Mouse (Mus musculus) hindbrain, embryonic 14.5 days (tissue): ENCODE measurements around the gene Fgf14. TPM values are rescaled to one million over a fixed set of nuclear protein-coding genes. Genes with fewer than 3 reads are reported as not detected.

Experiments used
- ATAC-seq: fragments of 200-750 bp; cut with Nextera tagmentation; 2 replicates; pipeline ENCODE4 v1.8.0; 2017; ENCODE audit warnings: moderate number of reproducible peaks, mild to moderate bottlenecking, moderate TSS enrichment, moderate library complexity; ENCODE audit not compliant: low FRiP score
- DNase-seq: peaks from one replicate; pipeline ENCODE4 v3.0.0-alpha.2; 2015; ENCODE audit warnings: low spot score
- H3K27ac ChIP-seq: fragments of 300-500 bp; sonication (generic); 2 replicates; pipeline ENCODE4 v1.5.1; 2014; ENCODE audit warnings: mild to moderate bottlenecking, moderate library complexity
- H3K27me3 ChIP-seq: fragments of 300-500 bp; sonication (generic); 2 replicates; pipeline ENCODE4 v1.6.1; 2014; ENCODE audit warnings: mild to moderate bottlenecking, low read length, mixed read lengths; ENCODE audit not compliant: control insufficient read depth, insufficient read depth
- H3K36me3 ChIP-seq: fragments of 300-500 bp; sonication (generic); replicated peaks from 2 replicates; pipeline ENCODE4 v1.6.1; 2014; ENCODE audit not compliant: control insufficient read depth, insufficient read depth
- H3K4me1 ChIP-seq: fragments of 300-500 bp; sonication (generic); replicated peaks from 2 replicates; pipeline ENCODE4 v1.6.1; 2014; ENCODE audit warnings: antibody characterized with exemption, low read length, mixed read lengths; ENCODE audit not compliant: control insufficient read depth, insufficient read depth
- H3K4me2 ChIP-seq: fragments of 300-500 bp; sonication (generic); replicated peaks from 2 replicates; pipeline ENCODE4 v1.6.1; 2014; ENCODE audit warnings: mild to moderate bottlenecking, moderate library complexity
- H3K4me3 ChIP-seq: fragments of 300-500 bp; sonication (generic); replicated peaks from 2 replicates; pipeline ENCODE4 v1.5.1; 2014; ENCODE audit warnings: mild to moderate bottlenecking, low read length
- H3K9ac ChIP-seq: fragments of 300-500 bp; sonication (generic); 2 replicates; pipeline ENCODE4 v1.6.1; 2014
- H3K9me3 ChIP-seq: fragments of 300-500 bp; sonication (generic); 2 replicates; pipeline ENCODE4 v1.6.1; 2016; ENCODE audit warnings: low read length; ENCODE audit not compliant: control insufficient read depth
- WGBS: fragments of 180-500 bp; shearing (Covaris S2); extraction: QIAGEN DNeasy Blood & Tissue Kit; methylation state at CpG from one replicate; pipeline ENCODE4 v1.1.7; 2014; 5-methylcytosine and 5-hydroxymethylcytosine counted together
- polyA plus RNA-seq: library from polyadenylated mRNA; unstranded; fragments of >200 nt; fragmentation: Nextera tagmentation; extraction: Ambion mirVana; gene quantifications from 2 replicates; pipeline ENCODE4 v1.2.1, GENCODE M21; 2014

The Fgf14 gene
- polyA plus RNA-seq, 1 experiment from 2014 or later = 38.4 TPM

DNA sequence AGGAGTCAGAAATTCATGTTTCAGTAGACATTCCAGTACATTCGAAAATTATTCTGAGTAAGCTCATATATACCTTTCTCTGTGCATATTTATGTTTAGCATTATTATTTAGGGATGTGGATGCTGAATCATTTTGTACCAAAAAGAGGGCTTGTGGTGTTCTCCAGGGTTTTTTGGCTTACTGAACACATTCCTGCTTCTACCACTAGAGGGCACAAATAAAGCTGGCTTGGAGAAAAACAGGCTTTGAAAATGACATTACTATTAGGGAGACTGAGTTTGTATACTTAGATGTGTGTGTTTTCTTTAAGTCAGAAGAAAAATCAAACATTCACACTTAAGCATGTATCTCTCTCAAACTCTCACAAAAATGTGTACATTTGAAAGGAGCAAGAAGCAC, 266.0 kb downstream of the Fgf14 start:
- no peaks in the 10 kb centered on the region for H3K27me3 ChIP-seq

DNA sequence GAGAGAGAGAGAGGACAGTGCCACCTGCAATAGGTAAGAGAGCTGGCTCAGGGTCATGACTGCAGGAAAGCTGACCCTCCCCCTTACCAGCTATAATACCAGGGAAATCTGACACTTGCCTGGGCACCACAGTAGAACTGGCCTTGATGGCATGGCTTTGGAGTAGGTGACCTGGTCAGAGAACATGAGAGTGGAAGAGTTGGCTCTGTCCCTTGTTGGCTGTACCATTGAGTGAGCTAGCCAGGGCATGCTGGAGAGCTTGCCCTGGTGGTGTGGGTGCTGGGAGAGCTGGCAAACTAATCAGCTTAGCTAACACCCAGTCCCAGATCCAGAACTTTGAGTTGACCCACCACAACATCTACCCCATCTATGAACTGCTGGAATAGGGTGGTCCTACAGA, 348.5 kb downstream of the Fgf14 start:
- Histone ChIP-seq H3K4me3 (no peak overlapping the region), H3K27me3 (no peaks in the 10 kb centered on the region), H3K27ac (no peak overlapping the region), H3K9ac (no peak overlapping the region), H3K36me3 (no peaks in the 10 kb centered on the region), H3K4me1 (no peaks in the 10 kb centered on the region), H3K9me3 (no peaks in the 10 kb centered on the region), H3K4me2 (no peak overlapping the region)
- no peak for ATAC-seq
- DNase-seq = no peak

More for the DNA sequence above, 266.0 kb downstream of the Fgf14 start:
- peak; percentile 75 for DNase-seq
- H3K9me3 ChIP-seq = no peaks in the 10 kb centered on the region
- no peak overlapping the region for H3K4me3 ChIP-seq
- no peak overlapping the region for H3K9ac ChIP-seq
- no peaks in the 10 kb centered on the region for H3K4me1 ChIP-seq
- ATAC-seq = no peak
- H3K4me2 ChIP-seq = no peak overlapping the region
- no peak overlapping the region for H3K27ac ChIP-seq
- H3K36me3 ChIP-seq = no peaks in the 10 kb centered on the region
- WGBS = 0% methylated on average over 1 of the region's 1 CpGs

DNA sequence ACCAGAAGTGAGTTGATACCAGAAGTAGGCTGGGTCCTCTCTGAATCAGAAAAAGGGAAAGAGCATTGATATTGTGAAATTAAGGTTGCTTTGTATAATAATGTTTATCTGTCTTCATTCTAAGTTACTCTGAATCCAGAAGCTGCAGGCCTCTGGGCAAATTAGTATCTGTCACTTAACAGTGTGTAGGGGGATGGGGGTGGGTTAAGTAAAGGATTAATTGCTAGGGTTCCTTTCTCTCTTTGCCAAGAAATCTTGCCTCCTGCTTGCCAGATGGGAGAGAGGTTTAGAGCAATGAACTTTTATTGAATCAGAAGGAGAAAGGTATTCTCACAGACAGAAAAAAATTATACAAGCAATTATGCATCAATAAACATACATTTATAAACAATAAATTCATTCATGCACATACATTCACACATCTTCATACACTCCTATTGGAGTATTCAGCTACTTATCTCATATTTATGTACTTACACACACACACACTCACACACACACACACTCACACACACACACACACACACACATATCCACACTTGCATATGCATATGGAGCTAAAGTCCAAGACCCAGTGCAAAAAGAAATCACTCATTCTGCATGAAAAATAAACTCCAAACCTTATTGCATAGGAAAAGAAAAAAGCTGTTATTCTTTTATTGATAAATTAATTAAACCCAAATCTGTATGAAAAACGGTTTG, 357.8 kb downstream of the Fgf14 start:
- ATAC-seq = peak; percentile 64; the same call in 1 of the 2 replicates
- DNase-seq = no peak

DNA sequence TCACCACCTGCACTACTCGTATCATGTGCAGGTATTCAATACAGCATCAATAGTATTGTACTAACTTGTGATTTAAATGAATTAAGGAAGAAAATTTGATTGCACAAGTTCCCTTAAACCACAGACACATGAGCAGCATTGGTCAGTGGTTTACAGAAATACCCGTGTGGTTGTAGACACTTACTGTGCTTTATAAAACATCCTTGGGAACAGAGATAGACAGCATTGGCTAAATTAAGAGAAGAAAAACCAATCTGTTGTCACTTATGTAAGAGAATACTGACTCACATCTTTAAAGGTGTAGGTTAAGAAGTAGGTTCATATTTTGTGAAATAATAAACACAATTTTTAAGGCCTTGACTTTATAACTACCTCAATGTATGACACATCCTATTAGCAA, 361.4 kb downstream of the Fgf14 start:
- no peaks in the 10 kb centered on the region for H3K27me3 ChIP-seq
- H3K36me3 ChIP-seq = no peaks in the 10 kb centered on the region
- DNase-seq (no peak), ATAC-seq (no peak)
- no peak overlapping the region for H3K9ac ChIP-seq
- H3K9me3 ChIP-seq = no peaks in the 10 kb centered on the region
- H3K27ac ChIP-seq = no peak overlapping the region
- H3K4me1 ChIP-seq = no peaks in the 10 kb centered on the region
- no peak overlapping the region for H3K4me3 ChIP-seq
- no peak overlapping the region for H3K4me2 ChIP-seq
- 88% methylated on average over 2 of the region's 2 CpGs for WGBS

More for the DNA sequence above, 357.8 kb downstream of the Fgf14 start:
- no peaks in the 10 kb centered on the region for H3K27me3 ChIP-seq
- H3K4me3 ChIP-seq = no peak overlapping the region
- H3K9me3 ChIP-seq = no peaks in the 10 kb centered on the region
- no peak overlapping the region for H3K9ac ChIP-seq
- H3K27ac ChIP-seq = no peak overlapping the region
- H3K4me1 ChIP-seq = no peaks in the 10 kb centered on the region
- no peak overlapping the region for H3K4me2 ChIP-seq
- no peaks in the 10 kb centered on the region for H3K36me3 ChIP-seq
- WGBS = 78% methylated on average over 1 of the region's 1 CpGs

DNA sequence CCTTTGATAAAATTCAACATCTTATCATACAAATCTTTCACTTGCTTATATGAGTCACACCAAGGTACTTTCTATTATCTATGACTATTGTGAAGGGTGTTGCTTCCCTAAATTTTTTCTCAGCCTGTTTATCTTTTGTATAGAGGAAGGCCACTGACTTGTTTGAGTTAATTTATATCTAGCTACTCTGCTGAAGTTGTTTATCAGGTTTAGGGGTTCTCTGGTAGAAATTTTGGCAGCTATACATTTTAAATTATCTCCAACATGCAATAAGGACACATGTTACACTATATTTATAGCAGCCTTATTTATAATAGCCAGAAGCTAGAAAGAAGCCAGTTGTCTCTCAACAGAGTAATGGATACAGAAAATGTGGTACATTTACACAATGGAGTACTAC, 389.9 kb downstream of the Fgf14 start:
- no peak overlapping the region for H3K4me3 ChIP-seq
- no peak overlapping the region for H3K9ac ChIP-seq
- no peak overlapping the region for H3K27ac ChIP-seq
- H3K9me3 ChIP-seq = no peaks in the 10 kb centered on the region
- no peaks in the 10 kb centered on the region for H3K4me1 ChIP-seq
- H3K36me3 ChIP-seq = no peaks in the 10 kb centered on the region
- H3K27me3 ChIP-seq = no peaks in the 10 kb centered on the region
- no peak overlapping the region for H3K4me2 ChIP-seq
- DNase-seq (no peak), ATAC-seq (no peak)

DNA sequence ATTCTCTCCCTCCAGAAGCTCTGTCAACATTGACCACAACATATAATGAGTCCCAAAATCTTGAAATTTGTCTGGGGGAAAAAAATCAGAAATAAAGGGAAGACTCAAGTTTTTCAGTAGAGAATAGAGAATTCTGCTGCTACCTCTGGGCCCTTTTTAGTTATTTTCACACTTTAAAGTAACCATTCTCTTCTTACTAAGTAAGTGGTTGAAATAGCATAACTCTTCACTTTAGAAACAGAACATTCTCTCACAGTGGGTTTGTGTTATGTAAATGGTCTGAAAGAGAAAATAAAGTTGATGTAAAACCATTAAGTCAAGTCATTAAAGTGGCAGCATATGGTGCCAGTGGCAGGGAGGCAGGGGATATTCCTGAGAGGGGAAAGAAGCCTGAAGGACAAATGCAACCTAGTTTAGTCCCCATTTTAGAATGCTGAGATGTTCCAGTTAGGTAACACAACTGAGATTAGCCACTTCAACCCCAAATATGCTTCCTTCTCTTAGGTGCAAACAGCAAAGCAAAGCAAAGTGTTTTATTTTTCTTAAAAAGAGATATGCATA, 398.5 kb downstream of the Fgf14 start:
- Histone ChIP-seq H3K4me2 (no peak overlapping the region), H3K9me3 (no peaks in the 10 kb centered on the region), H3K36me3 (no peaks in the 10 kb centered on the region), H3K9ac (no peak overlapping the region), H3K27me3 (no peaks in the 10 kb centered on the region), H3K4me1 (no peaks in the 10 kb centered on the region), H3K27ac (no peak overlapping the region), H3K4me3 (no peak overlapping the region)
- no peak for ATAC-seq
- no peak for DNase-seq

DNA sequence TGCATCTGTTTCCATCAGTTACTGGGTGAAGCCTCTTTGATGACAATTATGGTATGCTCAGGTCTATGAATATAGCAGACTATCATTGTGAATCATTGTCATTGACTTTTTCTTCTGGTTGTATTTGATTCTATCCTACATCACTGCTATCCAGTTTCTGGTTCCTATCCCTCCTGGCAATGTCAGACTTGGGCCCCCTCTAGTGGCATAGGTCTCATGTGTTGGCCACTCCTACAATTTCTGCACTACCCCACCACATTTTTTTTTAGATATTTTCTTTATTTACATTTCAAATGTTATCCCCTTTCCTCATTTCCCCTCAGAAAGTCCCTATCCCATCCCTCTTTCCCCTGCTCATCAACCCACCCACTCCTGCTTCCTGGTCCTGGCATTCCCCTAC, 409.9 kb downstream of the Fgf14 start:
- no peaks in the 10 kb centered on the region for H3K4me1 ChIP-seq
- H3K27ac ChIP-seq = no peak overlapping the region
- H3K36me3 ChIP-seq = no peaks in the 10 kb centered on the region
- H3K27me3 ChIP-seq = no peaks in the 10 kb centered on the region
- no peak overlapping the region for H3K4me2 ChIP-seq
- no peak overlapping the region for H3K4me3 ChIP-seq
- ATAC-seq (no peak), DNase-seq (no peak)
- H3K9me3 ChIP-seq = no peaks in the 10 kb centered on the region
- H3K9ac ChIP-seq = no peak overlapping the region

DNA sequence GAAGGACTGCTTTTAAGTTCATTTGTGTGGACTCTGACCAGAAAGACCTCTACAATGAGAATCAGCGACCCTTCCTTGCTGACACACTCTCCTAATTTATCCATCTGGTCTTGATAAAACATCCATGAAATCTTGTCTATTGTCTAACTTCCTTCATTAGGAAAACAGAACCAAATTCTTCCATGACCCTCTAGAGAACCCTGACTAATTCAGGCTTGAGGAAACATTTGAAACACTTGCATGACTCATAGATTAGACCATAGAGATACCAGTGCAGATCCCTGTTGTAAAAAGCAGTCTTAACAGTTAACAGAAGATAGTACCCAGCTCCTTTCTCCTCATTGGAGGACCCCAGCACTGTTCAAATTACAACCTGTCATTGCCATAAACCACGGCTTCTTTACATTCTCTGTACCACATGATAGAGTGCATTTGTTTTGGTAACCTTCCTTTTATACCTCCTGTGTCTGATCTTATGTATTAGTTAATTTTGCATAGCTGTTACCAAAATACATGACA, 412.3 kb downstream of the Fgf14 start:
- 57% methylated on average over 2 of the region's 2 CpGs for WGBS

DNA sequence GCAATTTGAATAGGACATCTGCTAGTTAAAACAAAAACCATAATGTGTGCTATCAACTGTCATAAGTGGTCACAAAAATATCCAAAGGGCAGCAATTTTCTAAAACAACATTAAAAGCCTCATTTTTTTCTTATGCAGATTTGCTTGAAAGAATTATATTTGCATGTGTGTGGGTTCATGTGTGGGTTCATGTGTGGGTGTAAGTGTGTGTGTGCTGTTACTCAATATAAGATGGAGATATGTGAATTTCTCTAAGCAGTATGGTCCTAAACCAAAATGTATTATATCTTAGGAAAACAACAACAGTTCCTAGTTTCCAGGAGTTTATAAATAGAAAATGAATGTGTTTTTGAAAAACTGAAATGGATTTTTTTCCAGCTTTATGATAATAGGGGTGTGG, 413.7 kb downstream of the Fgf14 start:
- H3K4me1 ChIP-seq = no peaks in the 10 kb centered on the region
- H3K9me3 ChIP-seq = no peaks in the 10 kb centered on the region
- no peak overlapping the region for H3K4me2 ChIP-seq
- H3K36me3 ChIP-seq = no peaks in the 10 kb centered on the region
- no peaks in the 10 kb centered on the region for H3K27me3 ChIP-seq
- H3K27ac ChIP-seq = no peak overlapping the region
- H3K9ac ChIP-seq = no peak overlapping the region
- ATAC-seq = no peak
- H3K4me3 ChIP-seq = no peak overlapping the region
- no peak for DNase-seq

More for the DNA sequence above, 412.3 kb downstream of the Fgf14 start:
- Histone ChIP-seq H3K27me3 (no peaks in the 10 kb centered on the region), H3K9ac (no peak overlapping the region), H3K36me3 (no peaks in the 10 kb centered on the region), H3K9me3 (no peaks in the 10 kb centered on the region), H3K4me1 (no peaks in the 10 kb centered on the region), H3K27ac (no peak overlapping the region), H3K4me3 (no peak overlapping the region), H3K4me2 (no peak overlapping the region)
- DNase-seq = no peak
- ATAC-seq = no peak

DNA sequence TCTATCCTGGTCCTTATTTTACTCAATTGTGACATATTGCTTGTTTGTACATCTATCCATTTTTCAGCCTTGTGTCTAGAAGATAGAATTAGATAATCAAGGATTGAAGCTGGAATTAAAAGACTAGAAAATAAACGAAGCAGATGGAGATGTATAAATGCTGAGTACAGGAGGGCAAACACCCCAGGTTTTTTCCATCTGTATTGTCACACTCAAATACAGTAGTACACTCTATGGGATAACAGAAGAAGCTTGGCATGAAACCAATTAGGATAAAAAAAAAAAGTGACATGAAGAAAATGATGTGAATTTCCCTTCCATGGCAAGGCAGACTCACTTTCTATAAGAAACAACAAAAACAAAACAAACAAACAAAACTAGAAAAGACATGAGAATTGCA, 429.4 kb downstream of the Fgf14 start:
- H3K9ac ChIP-seq = no peak overlapping the region
- no peaks in the 10 kb centered on the region for H3K9me3 ChIP-seq
- no peaks in the 10 kb centered on the region for H3K36me3 ChIP-seq
- no peak overlapping the region for H3K27ac ChIP-seq
- H3K4me3 ChIP-seq = no peak overlapping the region
- DNase-seq = no peak
- WGBS = 79% methylated on average over 1 of the region's 1 CpGs
- H3K4me1 ChIP-seq = no peaks in the 10 kb centered on the region
- no peak overlapping the region for H3K4me2 ChIP-seq
- H3K27me3 ChIP-seq = no peaks in the 10 kb centered on the region
- no peak for ATAC-seq
